Mouse (Mus musculus) spleen, adult 2 months (tissue): ENCODE results near the gene Fosb.

Source experiments
- CTCF ChIP-seq: fragments of 200-500 bp; IDR thresholded peaks from 2 replicates; pipeline ENCODE4 v1.5.1; 2011; ENCODE audit warnings: mild to moderate bottlenecking, inconsistent platforms; ENCODE audit not compliant: insufficient read depth, insufficient read length, insufficient replicate concordance; ENCODE audit errors: extremely low read depth
- POLR2A ChIP-seq: fragments of 200-500 bp; IDR thresholded peaks from 2 replicates; pipeline ENCODE4 v1.6.1; 2011; ENCODE audit warnings: low read depth, low read length, inconsistent platforms

GRCm38 (mm10) chr7:19338596-19338995 is 28.7 kb upstream of the Fosb start:
- TF ChIP-seq CTCF: no peak
- no peak for TF ChIP-seq POLR2A
